Mouse (Mus musculus) G1E (cell line): ENCODE results near the gene Nop58.

Experiments used
- CTCF ChIP-seq: IDR thresholded peaks from 2 replicates; pipeline ENCODE4 v1.5.1; 2012; ENCODE audit warnings: low read depth, low read length, inconsistent platforms, mixed read lengths
- GATA1 ChIP-seq: IDR thresholded peaks from 2 replicates; pipeline ENCODE4 v1.6.1; 2012; ENCODE audit warnings: borderline replicate concordance, low read length, inconsistent platforms, mixed read lengths

GRCm38 (mm10) chr1:59758325-59758724, 73.6 kb downstream of the Nop58 start:
- TF ChIP-seq CTCF = no peak
- TF ChIP-seq GATA1 = no peak
